Mouse (Mus musculus) liver, embryonic 12.5 days (tissue): ENCODE data around the gene Cytl1. TPM values are rescaled to one million over a fixed set of nuclear protein-coding genes. Genes with fewer than 3 reads are reported as not detected.

ENCODE experiments used
- ATAC-seq: fragments of 200-750 bp; cut with Nextera tagmentation; 2 replicates; pipeline ENCODE4 v1.8.0; 2017; ENCODE audit warnings: moderate number of reproducible peaks, mild to moderate bottlenecking, moderate library complexity
- H3K27ac ChIP-seq: fragments of 300-500 bp; sonication (generic); 2 replicates; pipeline ENCODE4 v1.5.1; 2016; ENCODE audit warnings: mild to moderate bottlenecking
- H3K27me3 ChIP-seq: fragments of 300-500 bp; sonication (generic); replicated peaks from 2 replicates; pipeline ENCODE4 v1.6.1; 2016; ENCODE audit warnings: mild to moderate bottlenecking, moderate library complexity
- H3K36me3 ChIP-seq: fragments of 300-500 bp; sonication (generic); 2 replicates; pipeline ENCODE4 v1.6.1; 2016; ENCODE audit warnings: mild to moderate bottlenecking, moderate library complexity
- H3K4me1 ChIP-seq: fragments of 300-500 bp; sonication (generic); 2 replicates; pipeline ENCODE4 v1.6.1; 2016
- H3K4me2 ChIP-seq: fragments of 300-500 bp; sonication (generic); 2 replicates; pipeline ENCODE4 v1.6.1; 2016; ENCODE audit warnings: mild to moderate bottlenecking, moderate library complexity
- H3K4me3 ChIP-seq: fragments of 300-500 bp; sonication (generic); 2 replicates; pipeline ENCODE4 v1.5.1; 2016; ENCODE audit warnings: mild to moderate bottlenecking, moderate library complexity
- H3K9ac ChIP-seq: fragments of 300-500 bp; sonication (generic); 2 replicates; pipeline ENCODE4 v1.6.1; 2016; ENCODE audit warnings: mild to moderate bottlenecking, moderate library complexity
- H3K9me3 ChIP-seq: fragments of 300-500 bp; sonication (generic); replicated peaks from 2 replicates; pipeline ENCODE4 v1.6.1; 2016; ENCODE audit warnings: mild to moderate bottlenecking, moderate library complexity
- WGBS: fragments of 180-500 bp; shearing (Covaris S2); methylation state at CpG from one replicate; pipeline ENCODE4 v1.1.7; 2016; ENCODE audit not compliant: insufficient replicate concordance; 5-methylcytosine and 5-hydroxymethylcytosine counted together
- polyA plus RNA-seq: library from polyadenylated mRNA; unstranded; fragments of >200 nt; fragmentation: Nextera tagmentation; extraction: Ambion mirVana; gene quantifications from 2 replicates; pipeline ENCODE4 v1.2.1, GENCODE M21; 2016

Cytl1 gene
- polyA plus RNA-seq, 1 experiment from 2014 or later, result not detected

GRCm38 (mm10) chr5:37725220-37725886 is 10.0 kb upstream of the Cytl1 start:
- no peaks in the 10 kb centered on the region for H3K4me1 ChIP-seq
- H3K4me2 ChIP-seq, result no peak overlapping the region
- H3K27me3 ChIP-seq, result no peaks in the 10 kb centered on the region; the same call in 1 of the 2 replicates
- no peak for ATAC-seq
- H3K4me3 ChIP-seq, result no peak overlapping the region
- H3K36me3 ChIP-seq, result no peaks in the 10 kb centered on the region
- H3K9me3 ChIP-seq, result no peaks in the 10 kb centered on the region
- H3K27ac ChIP-seq, result no peak overlapping the region
- 68% methylated on average over 4 of the region's 4 CpGs for WGBS
- H3K9ac ChIP-seq, result no peak overlapping the region

GRCm38 (mm10) chr5:37730781-37731180 is 4.5 kb upstream of the Cytl1 start:
- Histone ChIP-seq H3K27me3 (no peaks in the 10 kb centered on the region), H3K36me3 (no peaks in the 10 kb centered on the region), H3K27ac (no peak overlapping the region), H3K9me3 (no peaks in the 10 kb centered on the region), H3K4me2 (no peak overlapping the region), H3K9ac (no peak overlapping the region), H3K4me1 (no peaks in the 10 kb centered on the region), H3K4me3 (no peak overlapping the region)
- WGBS, result 69% methylated on average over 2 of the region's 2 CpGs
- no peak for ATAC-seq

GRCm38 (mm10) chr5:37736213-37736612 is 894 bp downstream of the Cytl1 start:
- no peaks in the 10 kb centered on the region for H3K9me3 ChIP-seq
- H3K4me3 ChIP-seq, result no peak overlapping the region
- no peak for ATAC-seq
- H3K9ac ChIP-seq, result no peak overlapping the region
- H3K27ac ChIP-seq, result no peak overlapping the region
- 40% methylated on average over 7 of the region's 7 CpGs for WGBS
- H3K27me3 ChIP-seq, result no peaks in the 10 kb centered on the region
- no peaks in the 10 kb centered on the region for H3K36me3 ChIP-seq
- H3K4me2 ChIP-seq, result no peak overlapping the region
- H3K4me1 ChIP-seq, result no peaks in the 10 kb centered on the region

- H3K27ac ChIP-seq, result no peak overlapping the region
- H3K9me3 ChIP-seq, result no peaks in the 10 kb centered on the region
- no peaks in the 10 kb centered on the region for H3K36me3 ChIP-seq
- no peaks in the 10 kb centered on the region for H3K4me1 ChIP-seq
- no peak for ATAC-seq
- WGBS, result 65% methylated on average over 13 of the region's 13 CpGs
- no peak overlapping the region for H3K9ac ChIP-seq
- no peaks in the 10 kb centered on the region for H3K27me3 ChIP-seq
- no peak overlapping the region for H3K4me2 ChIP-seq
- no peak overlapping the region for H3K4me3 ChIP-seq
These were observed 8.8 kb downstream of the Cytl1 start for GRCm38 (mm10) chr5:37743889-37744707.

GRCm38 (mm10) chr5:37752027-37752967 is 17.0 kb downstream of the Cytl1 start:
- H3K27me3 ChIP-seq, result no peaks in the 10 kb centered on the region
- no peak overlapping the region for H3K4me2 ChIP-seq
- ATAC-seq, result no peak
- H3K4me3 ChIP-seq, result no peak overlapping the region
- H3K4me1 ChIP-seq, result no peaks in the 10 kb centered on the region
- H3K9ac ChIP-seq, result no peak overlapping the region
- 53% methylated on average over 8 of the region's 8 CpGs for WGBS
- no peaks in the 10 kb centered on the region for H3K9me3 ChIP-seq
- H3K27ac ChIP-seq, result no peak overlapping the region
- no peaks in the 10 kb centered on the region for H3K36me3 ChIP-seq

- 59% methylated on average over 7 of the region's 7 CpGs for WGBS
- Histone ChIP-seq H3K27ac (no peak overlapping the region), H3K4me1 (no peaks in the 10 kb centered on the region), H3K9me3 (no peaks in the 10 kb centered on the region), H3K4me2 (no peak overlapping the region), H3K9ac (no peak overlapping the region), H3K27me3 (no peaks in the 10 kb centered on the region), H3K36me3 (no peaks in the 10 kb centered on the region), H3K4me3 (no peak overlapping the region)
- no peak for ATAC-seq
These were observed 18.0 kb downstream of the Cytl1 start for GRCm38 (mm10) chr5:37753366-37753765.

- Histone ChIP-seq H3K9ac (no peak overlapping the region), H3K4me3 (no peak overlapping the region), H3K27ac (no peak overlapping the region), H3K4me2 (no peak overlapping the region), H3K4me1 (no peaks in the 10 kb centered on the region), H3K27me3 (no peaks in the 10 kb centered on the region), H3K9me3 (no peaks in the 10 kb centered on the region; the same call in 1 of the 2 replicates), H3K36me3 (no peaks in the 10 kb centered on the region)
- ATAC-seq, result no peak
- WGBS, result 62% methylated on average over 3 of the region's 3 CpGs
These were observed 26.7 kb downstream of the Cytl1 start for GRCm38 (mm10) chr5:37762046-37762445.

- H3K36me3 ChIP-seq, result no peaks in the 10 kb centered on the region
- no peaks in the 10 kb centered on the region for H3K27me3 ChIP-seq
- no peaks in the 10 kb centered on the region; the same call in 1 of the 2 replicates for H3K9me3 ChIP-seq
- H3K9ac ChIP-seq, result no peak overlapping the region
- no peak overlapping the region for H3K4me3 ChIP-seq
- no peak overlapping the region for H3K27ac ChIP-seq
- no peaks in the 10 kb centered on the region for H3K4me1 ChIP-seq
- ATAC-seq, result no peak
- no peak overlapping the region for H3K4me2 ChIP-seq
- WGBS, result 70% methylated on average over 8 of the region's 8 CpGs
These were observed 30.5 kb downstream of the Cytl1 start for GRCm38 (mm10) chr5:37765851-37766250.

GRCm38 (mm10) chr5:37767231-37767630 is 31.9 kb downstream of the Cytl1 start:
- no peaks in the 10 kb centered on the region for H3K36me3 ChIP-seq
- no peak for ATAC-seq
- H3K27me3 ChIP-seq, result no peaks in the 10 kb centered on the region
- no peaks in the 10 kb centered on the region for H3K4me1 ChIP-seq
- H3K4me3 ChIP-seq, result no peak overlapping the region
- H3K9ac ChIP-seq, result no peak overlapping the region
- no peak overlapping the region for H3K4me2 ChIP-seq
- no peak overlapping the region for H3K27ac ChIP-seq
- 66% methylated on average over 5 of the region's 5 CpGs for WGBS
- no peaks in the 10 kb centered on the region; the same call in 1 of the 2 replicates for H3K9me3 ChIP-seq

GRCm38 (mm10) chr5:37769031-37769430 is 33.7 kb downstream of the Cytl1 start:
- Histone ChIP-seq H3K27me3 (no peaks in the 10 kb centered on the region), H3K9ac (no peak overlapping the region), H3K4me3 (no peak overlapping the region), H3K36me3 (no peaks in the 10 kb centered on the region), H3K9me3 (no peaks in the 10 kb centered on the region), H3K4me1 (no peaks in the 10 kb centered on the region), H3K27ac (no peak overlapping the region), H3K4me2 (no peak overlapping the region)
- 20% methylated on average over 5 of the region's 5 CpGs for WGBS
- ATAC-seq, result no peak

- H3K9me3 ChIP-seq, result no peaks in the 10 kb centered on the region
- no peak overlapping the region for H3K4me2 ChIP-seq
- H3K27me3 ChIP-seq, result no peaks in the 10 kb centered on the region
- H3K4me3 ChIP-seq, result no peak overlapping the region
- no peak for ATAC-seq
- WGBS, result 66% methylated on average over 6 of the region's 6 CpGs
- H3K9ac ChIP-seq, result no peak overlapping the region
- no peaks in the 10 kb centered on the region for H3K36me3 ChIP-seq
- H3K27ac ChIP-seq, result no peak overlapping the region
- H3K4me1 ChIP-seq, result no peaks in the 10 kb centered on the region
These were observed 35.6 kb downstream of the Cytl1 start for GRCm38 (mm10) chr5:37770870-37771269.
